Mouse (Mus musculus) lung, postnatal 14 days (tissue): ENCODE measurements at regions not wholly inside any gene's neighbourhood (a gene's known extent, or its start where the extent isn't known, plus 50 kb on each side); places are given as distances from the start of the nearest gene placed in this dataset.
A peak's percentile ranks its signal among the peaks of the same experiment; 100 is the strongest.
"Not testable (repeated sequence)": the region's sequence is repeated elsewhere in the genome, so short reads cannot be mapped to it uniquely, and the experiment has no call there.

ENCODE experiments used
- DNase-seq: peaks from one replicate; pipeline ENCODE4 v3.0.0; 2021

DNA sequence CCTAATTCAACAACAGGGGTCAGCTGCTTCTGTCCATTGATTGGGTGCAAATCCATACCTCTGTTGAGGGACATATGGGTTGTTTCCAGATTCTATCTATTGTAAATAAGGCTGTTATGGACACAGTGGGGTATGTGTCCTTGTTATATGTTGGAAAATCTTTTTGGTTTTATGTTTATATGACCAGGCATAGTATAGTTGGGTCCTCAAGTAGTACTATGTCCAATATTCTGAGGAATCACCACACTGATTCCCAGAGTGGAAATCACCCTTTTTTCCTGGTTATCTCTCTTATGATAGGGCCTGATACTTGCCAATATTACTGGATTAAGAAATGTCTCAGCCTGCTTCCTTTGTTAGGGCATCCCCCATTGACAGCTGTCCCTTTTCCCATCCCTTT lies 1471.0 kb downstream of the Kcnt2 start:
- no peak for DNase-seq

DNA sequence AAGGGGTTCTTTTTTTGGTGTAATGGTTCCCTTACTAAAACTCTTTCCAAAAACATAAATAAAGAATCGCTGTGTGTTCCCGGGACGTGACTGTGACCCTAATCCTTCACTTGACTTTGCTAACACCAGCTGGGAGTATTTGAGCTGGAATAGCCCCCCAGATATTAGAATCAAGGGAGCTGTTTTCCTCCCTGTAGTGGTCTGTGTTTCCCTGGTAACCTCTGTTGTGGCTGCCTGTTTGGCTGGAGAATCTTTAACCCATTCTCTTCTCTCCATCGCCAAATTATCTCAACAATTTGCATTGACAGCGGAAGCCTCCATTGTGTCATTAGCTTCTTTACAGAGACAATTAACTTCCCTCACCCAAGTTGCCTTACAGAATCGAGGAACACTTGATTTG lies 1471.6 kb downstream of the Kcnt2 start:
- DNase-seq: no peak

DNA sequence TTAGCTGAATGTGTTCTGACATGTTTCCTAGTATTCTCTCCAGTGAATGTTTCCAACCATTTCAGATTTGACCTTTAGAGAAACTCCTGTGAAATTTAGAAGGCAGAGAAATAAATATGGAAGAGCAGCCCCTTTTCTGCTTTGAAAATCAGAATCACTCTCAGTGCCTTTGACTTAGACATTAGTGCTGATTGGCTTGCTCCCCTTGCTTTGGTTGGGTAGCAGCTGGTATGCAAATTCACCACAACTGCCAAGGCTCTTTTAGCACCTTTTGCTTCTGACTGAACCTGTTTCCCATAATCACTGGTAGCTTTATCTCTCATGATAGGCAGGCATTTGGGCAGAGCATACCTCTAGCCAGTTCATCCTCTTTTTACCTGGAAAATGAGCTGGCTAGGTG lies 1495.3 kb downstream of the Kcnt2 start:
- no peak for DNase-seq

DNA sequence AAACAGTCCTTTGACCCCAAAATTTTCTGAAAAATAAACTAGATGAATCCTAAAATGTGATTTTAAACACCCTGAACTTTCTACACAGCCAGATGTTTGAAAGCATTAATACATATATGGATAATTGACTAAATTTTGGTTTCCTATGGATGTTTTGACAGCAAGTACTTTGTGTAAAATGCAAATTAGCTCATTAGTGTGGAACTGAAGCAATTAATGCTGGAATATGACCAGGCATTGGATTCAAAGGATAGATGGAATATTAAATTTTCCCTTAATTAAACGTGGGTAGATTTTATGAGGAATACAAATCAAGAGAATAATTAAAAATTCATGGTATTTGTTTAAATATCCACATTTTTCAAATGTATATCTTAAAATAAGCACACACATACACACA lies 1530.1 kb downstream of the Kcnt2 start:
- no peak for DNase-seq

DNA sequence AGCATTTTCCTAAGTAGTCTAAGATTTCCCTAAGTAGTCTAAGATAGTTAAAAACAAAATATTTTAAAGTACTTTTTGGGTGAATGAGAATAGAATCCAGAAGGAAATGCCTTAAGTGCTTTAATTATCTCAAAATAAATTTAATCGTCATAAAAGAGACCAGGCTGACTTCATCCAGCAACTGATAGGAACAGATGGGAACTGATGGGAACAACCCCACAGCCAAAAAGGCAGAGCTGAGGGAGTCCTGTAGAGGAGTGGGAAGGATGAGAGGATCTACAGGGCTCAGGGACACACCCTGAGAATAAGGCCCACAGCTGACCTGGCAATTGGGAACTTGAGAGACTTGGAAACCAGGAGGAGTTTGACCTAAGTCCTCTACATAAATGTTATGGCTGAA lies 1537.4 kb downstream of the Kcnt2 start:
- DNase-seq: no peak

DNA sequence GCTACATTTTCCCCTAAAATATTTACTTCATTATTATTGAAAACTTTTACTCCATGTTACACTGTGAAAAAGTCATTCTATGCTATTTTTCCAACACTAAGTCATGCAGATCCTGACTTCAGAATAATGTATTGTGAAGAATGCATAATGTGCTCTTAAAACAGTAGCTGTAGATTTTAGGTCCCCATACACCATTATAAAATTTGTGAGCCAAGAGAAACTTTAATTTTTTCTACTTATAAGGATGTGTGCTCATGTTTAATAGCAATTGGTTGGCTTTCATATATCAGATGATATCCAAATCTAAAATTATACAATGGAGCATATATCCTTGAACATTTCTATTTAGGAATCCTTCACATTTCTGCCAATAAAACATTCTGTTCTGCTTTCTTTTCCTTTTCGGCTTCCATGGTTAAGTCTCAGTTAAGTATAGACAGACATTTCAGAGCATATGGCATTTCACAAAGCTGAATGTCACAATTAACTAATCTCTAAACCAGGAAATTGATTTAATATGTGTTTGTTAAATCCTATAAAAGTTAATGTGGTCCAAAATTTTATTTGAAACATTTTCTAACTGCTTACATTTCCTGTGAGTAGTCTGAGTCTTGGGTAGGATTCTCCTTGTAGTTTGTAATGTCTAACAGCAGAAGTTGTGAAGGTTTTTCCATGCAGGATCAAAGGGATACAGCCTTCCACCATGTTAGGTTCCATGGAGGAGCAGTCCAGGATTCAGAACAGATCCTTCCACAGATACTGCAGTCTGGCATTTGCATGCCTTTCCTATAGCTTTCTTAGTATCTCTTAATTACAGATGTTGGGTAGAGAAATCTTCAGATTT lies 1567.6 kb downstream of the Kcnt2 start:
- no peak for DNase-seq

DNA sequence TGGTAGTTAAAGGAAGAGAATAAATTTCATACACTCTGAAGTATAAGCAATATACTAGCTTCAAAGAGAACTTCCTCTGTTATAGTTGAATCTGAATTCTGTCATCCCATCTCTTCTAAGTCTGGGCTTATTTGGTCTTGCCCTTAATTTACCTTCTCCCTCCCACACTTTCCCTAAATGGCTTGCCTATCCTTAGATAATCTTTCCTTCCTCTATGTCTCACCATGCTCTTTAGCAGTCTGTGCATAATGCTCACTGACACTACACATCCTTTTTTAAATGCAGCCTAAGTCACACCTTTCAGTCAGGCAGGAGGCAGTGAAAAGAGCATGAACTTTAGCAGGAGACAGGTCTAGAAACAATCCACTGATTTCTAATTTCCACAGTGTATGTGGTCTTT lies 1585.5 kb downstream of the Kcnt2 start:
- DNase-seq: no peak

DNA sequence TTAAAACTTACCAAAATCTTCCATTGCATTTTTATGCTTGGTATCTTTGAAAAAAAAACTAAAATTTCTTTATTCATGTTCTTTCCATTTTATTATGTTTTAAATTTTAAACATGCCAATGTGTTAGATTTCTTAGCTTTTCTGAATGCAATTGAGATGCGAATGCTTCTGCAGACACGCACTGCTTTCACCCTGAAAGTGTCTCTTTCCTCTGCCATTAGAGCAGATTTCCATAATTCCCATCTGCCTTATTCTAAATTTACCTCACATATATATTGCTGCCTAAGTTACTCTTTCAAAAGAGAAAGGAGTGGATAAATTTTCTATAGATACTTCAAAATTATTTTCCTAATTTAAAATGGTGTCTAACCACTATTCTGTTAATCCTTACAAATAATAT lies 1596.6 kb downstream of the Kcnt2 start:
- no peak for DNase-seq

DNA sequence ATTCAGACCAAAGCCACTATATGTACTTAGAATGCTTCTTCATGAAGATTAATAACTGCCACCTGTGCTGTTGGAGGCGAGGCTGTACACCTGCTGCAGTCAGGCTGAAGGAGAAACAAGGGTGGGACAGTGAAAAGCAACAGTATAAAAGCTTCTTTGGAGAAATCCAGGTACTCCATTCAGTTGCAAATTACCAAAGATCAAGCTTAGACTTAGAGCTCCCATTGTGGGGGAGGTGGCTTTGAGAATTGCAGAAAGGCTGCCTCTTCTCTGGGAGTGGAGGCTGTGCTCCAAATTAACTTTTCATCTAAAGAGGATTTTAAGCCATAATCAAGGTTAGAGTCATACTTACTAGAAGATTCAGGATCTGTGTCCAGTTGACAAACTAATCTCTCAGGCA lies 1607.9 kb downstream of the Kcnt2 start:
- DNase-seq: not testable (repeated sequence)

DNA sequence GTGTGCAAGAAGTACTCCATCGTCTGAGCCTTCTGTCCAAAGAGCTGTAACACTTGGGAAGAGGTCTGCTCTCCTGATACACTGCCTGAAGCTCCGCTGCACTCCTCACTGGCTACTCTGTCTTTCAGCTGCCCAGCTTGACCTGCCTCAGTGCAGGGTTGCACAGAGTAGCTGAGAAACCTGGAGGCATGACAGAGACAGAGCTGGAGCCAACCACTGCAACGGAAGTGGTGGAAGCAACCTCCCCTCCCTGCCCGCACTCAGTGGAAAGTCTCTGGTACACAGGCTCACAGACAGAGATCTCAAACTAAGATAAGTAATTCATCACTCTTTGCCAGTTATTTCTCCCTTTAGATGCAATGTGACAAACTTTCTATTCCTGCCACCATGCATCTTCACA lies 1638.4 kb downstream of the Kcnt2 start:
- DNase-seq: no peak

DNA sequence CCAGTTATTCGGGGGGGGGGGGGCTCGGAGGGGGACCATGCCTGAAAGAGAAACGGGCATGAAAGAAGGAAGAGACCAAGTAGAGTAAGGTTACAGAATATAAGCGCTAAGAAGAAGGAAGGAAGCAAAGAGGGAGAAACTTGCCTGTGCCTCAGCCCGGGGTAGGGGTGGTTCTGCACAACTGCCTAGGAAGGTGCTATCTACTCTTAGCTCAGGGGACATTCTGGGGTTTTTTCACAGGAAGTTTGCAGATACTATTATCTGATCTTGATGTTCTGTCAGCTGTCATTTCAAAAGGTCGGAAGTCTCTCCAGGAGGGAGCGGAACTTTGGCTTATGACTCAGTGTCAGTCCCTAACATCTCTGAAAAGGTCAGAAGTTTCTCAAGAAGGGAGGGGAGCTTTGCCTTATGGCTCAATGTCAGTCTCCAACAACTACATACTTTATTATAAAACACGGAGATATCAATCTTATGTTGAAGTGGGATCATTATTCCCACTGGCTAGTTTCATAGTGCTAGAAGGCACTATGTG lies 1652.0 kb downstream of the Kcnt2 start:
- DNase-seq: no peak

DNA sequence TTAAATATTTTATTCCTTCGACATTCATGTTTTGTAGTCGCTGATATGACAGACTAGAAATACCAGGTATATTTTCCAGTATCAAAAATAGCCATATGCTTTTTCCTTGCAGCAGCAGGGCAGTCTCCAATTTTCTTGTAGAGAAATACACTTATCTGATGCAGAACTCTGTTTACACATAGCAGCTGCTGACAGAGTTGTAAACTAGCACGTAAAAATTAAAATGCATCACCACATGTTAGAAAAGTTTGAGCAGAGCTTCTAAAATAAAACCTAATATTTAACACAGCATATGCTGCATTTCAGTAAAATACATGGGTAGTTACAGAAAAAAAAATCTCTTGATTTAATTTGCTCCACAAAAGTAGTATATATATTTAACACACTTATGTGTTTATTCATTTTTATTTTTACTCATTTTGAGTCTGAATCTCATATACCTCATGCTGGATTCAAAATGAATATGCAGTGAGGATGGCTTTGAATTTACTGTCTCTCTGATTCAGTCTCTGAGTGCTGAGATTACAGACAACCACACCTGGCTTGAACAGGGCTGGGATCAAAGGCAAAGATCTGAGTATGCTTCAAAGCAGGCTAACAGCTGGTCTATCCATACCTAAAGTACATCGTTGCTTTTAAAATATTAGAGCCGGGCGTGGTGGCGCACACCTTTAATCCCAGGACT lies 1665.9 kb downstream of the Kcnt2 start:
- DNase-seq: no peak

DNA sequence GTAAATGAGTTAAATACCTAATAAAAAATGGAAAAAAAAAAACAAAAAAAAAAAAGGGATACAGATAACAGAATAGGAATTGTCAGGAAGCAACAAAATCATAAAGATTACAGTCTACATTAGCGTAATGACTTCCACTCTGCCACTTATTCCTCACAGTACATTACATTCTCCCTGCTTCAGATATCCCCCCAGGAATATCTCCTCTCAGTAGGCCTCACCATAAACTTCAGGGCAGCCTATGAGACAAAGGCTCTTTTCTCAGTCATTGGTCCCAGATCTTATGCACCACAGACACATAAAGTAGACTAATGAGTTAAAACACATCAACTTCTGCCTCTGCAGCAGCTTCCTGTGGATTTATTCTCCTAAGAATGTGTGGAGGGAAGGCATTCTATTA lies 1680.2 kb downstream of the Kcnt2 start:
- no peak for DNase-seq

DNA sequence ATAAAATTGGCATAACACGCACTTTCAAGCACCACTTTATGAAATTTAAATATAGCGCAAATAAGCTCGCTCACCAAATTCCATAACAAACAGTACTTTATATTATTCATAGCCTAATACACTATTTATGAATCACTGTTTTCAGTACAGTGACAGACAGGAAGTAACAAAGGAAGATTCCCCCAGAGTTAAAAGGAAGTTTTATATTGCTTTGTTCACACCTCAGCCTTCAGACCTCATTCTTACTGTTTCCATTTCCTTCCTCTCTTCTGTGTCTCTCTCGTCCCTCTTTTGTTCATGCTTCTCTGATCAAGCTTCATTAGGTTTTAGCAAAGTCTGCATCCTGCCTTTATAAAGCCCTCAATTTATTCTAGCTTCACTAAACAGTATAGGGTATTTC lies 1680.8 kb downstream of the Kcnt2 start:
- no peak for DNase-seq

DNA sequence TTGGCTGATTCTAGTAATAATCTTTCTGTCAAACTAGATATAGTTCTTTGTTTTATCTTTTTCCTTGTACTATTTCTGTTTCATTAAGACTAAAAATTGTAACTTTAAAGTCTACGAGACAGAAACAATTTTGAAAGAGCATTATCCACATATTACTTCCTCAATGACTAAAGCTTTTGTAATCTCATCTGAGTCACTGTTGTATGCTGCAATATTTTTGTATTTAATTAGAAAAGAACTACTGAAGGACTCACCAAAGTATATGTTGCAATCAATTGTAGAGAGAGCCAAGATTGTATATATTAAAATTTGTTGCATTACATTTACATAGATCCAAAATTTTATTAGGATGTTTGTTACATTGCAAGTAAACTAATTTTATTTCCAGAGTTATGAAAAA lies 1692.4 kb upstream of the B3galt2 start:
- DNase-seq: no peak

DNA sequence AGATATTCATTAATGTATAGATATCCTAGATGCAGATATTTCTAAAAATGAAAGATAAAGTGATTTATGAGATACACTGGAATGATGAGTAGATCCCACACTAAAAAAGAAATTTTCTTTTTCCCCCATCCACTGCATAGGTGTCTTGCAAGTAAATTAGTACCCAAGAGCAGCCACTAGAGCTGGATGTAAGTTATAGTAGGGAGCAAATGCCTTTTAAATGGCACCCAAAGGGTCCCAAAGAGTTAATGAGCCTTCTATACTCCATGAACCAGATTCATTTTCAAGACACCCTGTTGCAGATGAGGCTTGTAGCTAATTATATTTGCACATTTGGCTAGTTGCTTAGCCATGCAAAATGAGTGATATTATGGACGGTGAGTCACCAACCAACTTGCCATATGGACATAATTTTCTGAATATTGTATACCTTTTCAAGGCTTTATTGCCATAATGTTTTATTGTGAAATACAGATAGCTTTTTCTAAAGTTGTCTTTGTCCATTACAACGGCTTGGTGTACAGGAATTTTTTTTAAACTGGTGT lies 1686.1 kb upstream of the B3galt2 start:
- DNase-seq: no peak

DNA sequence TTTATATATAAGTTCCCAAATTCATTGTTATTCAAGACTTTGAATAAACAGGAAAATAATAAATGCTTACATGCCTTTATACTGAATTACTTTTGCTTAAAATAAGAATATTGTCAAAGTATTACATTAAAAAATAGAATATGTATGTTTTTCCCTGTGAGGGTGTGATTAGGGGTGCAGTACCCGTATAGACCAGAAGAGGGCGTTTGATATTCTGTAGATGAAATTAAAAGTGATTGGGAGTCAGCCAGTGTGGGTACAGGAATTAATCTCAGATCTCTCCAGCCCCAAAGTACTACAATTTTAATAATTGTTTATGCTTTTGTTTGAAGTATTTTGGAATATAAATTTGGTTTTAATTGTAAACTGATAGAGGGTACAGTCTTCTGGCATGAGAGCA lies 1678.7 kb upstream of the B3galt2 start:
- peak; percentile 33 for DNase-seq

DNA sequence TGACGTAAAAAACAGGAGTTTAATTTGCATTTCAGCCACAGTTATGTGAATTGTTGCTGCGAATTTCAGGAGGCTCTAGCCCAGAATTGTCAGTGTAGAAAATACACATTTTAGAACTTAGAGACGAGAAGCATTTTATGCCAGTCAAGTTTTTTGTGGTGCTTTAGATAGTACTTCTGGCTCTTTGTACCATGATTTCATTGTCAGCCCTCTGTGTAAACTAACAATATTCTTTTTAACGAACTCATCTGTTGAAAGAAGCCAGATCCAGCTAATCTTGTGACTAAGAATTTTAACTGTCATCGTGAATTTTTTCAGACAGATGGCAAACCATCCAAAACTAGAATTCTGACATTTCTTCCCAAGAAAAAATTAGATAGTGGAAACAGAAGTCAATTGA lies 1672.3 kb upstream of the B3galt2 start:
- no peak for DNase-seq

DNA sequence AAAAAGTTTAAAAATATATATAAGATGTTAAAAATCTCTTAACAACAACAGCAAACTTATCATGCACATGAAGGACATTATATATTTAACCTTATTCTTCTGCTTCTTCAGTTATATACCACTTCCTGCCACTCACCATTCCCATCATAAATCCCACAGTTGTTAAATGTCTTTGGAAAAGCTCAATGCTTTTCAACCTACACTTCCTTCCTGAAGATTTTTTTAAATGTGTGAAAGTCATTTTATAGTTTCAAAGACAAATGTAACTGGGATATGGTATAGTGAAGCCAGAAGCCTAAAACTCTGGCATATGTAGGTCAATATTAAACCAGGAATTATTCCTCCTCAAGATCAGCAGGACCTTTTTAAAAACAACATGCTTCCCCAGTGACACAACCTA lies 1666.1 kb upstream of the B3galt2 start:
- DNase-seq: no peak

DNA sequence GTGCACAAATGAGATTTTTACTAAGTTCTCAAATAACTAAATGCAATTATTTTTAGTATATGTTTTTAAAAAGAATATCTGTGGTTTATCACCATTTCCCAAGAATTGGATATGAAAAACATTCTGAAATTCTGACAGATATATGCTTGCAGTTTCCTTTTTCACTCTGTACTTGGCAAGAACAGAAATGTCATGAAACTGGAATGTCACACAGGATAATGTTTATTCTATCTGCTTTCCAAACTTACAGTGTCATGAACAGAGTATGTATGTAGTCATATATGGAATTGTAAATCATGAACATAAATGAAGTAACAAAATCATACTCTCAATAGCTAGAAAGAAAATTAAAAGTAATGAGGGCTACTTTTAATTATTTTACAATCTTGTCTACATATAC lies 1640.7 kb upstream of the B3galt2 start:
- no peak for DNase-seq

DNA sequence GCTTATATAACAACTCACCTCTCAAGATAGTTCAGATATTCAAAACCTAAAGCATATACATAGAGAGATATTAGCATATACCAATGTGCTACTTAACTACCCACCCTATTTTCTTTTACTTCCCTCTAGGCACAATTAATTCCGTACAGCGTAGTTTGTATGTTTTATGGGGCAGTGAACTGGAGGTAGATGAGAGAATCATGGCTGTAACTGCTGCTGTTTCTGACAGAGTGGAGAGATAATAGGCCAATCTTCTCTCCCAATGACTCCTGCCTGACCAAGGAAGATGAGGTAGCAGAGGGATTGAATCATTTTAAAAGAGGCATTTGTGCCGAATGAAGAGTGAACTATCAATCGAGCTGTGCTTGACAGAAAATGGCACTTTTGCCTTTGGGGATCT lies 1640.1 kb upstream of the B3galt2 start:
- no peak for DNase-seq

DNA sequence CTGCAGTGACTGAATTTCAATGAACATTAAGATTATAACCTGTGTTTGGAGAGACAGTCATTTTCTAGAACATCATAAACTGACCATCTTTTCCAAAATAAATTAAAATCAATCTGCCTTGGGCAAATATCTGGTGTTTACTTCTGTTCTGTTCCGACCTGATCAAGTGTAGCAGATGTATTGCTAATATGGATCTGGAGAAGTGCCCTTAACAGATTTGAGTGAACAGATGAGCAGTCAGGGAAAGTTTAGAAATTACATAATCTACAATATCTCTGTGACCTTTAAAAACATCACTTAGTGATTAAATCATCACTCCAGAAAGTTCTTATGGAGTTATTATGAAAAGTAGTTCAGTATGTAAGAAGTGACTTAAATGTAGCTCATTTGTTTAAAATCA lies 1634.1 kb upstream of the B3galt2 start:
- no peak for DNase-seq

DNA sequence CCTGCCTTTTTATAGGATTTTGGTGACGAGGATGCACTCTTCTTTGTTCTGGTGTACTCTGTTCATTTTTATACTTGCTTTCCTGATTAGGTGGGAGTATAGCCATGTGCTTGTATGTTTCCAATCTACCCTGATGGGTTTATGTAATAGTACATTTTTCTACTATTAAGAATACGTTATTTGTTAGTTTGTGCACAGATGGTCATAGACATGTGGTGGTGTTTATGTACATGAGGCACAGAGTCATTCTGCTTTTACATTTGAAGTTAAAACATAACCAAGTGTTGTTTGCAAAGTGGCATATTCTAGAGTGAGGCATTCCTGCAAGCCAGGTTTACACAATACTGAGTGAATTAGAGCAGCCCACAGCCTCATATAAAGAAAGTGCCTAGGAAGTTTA lies 1597.7 kb upstream of the B3galt2 start:
- DNase-seq: no peak

DNA sequence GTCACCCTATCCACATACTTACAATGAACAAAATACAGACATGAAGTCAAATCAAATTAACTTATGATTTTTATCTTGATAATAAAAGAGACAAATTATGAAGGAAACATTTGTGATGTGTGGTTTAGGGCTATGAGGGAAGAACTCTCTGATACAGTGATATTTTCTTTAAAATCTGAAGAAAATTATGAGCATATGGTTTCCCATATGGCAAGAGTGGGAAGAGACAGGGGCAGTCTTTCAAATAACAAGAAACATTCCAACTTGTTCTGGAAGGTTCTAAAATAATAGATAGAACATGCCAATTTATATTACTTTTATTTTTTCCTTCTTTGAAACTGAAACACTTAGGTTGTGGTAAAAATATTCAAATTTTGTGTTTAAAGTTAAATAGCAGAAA lies 1585.3 kb upstream of the B3galt2 start:
- DNase-seq: no peak
